Mouse (Mus musculus) gonadal fat pad, adult 2 months (tissue): ENCODE measurements around the gene Tril. TPM values are rescaled to one million over a fixed set of nuclear protein-coding genes. Genes with fewer than 3 reads are reported as not detected.

Experiments
- polyA plus RNA-seq: library from polyadenylated mRNA; depleted of rRNA; stranded (reverse); fragments of >200 nt; gene quantifications from 2 replicates; pipeline ENCODE4 v1.2.3, GENCODE M21; 2012; rRNA removed

Gene Tril
- polyA plus RNA-seq, 1 experiment: 11.3 TPM

Other genes with a start within 250 kb of the Tril start
- 0.08 TPM in 1 of 2 replicates, not detected in the other for gene Cpvl, start 157.8 kb upstream of the Tril start, polyA plus RNA-seq
- 5.9 and 11.3 TPM in 2 replicates for gene Chn2, start 218.7 kb upstream of the Tril start, polyA plus RNA-seq